Comparison of ENCODE assay signal across 8 mouse cellular contexts in genomic region chr16:4419546-4420297, GRCm38 (mm10). TPM values are rescaled to one million over a fixed set of nuclear protein-coding genes. Genes with fewer than 3 reads are reported as not detected.
DNase-seq lines count a peak whose midpoint lies in the region; ATAC-seq and TF ChIP-seq lines count a peak whose summit lies in the region.

No protein-coding gene starts in this region.

- H3K4me1 ChIP-seq in bone marrow, adult 2 months (ENCODE audit: control insufficient read depth, insufficient read depth, low read length): peaks cover 5% of the 10 kb centered on the region
- no peaks in the 10 kb centered on the region for H3K4me1 ChIP-seq in hindbrain, embryonic 11.5 days (replicated peaks; ENCODE audit: control insufficient read depth, insufficient read depth, low read length)

- H3K27ac ChIP-seq in bone marrow, adult 2 months (ENCODE audit: control insufficient read depth, insufficient read depth, low read depth, low read length, poor library complexity): peak overlapping the region; percentile 84
- H3K27ac ChIP-seq in hindbrain, embryonic 11.5 days (ENCODE audit: low read depth, low read length): peak overlapping the region; percentile 18

- no peak for TF ChIP-seq CTCF in bone marrow, adult 2 months (IDR thresholded peaks at IDR 0.05; ENCODE audit: control insufficient read depth, insufficient read depth, low read length)

- H3K27me3 ChIP-seq in hindbrain, embryonic 11.5 days (ENCODE audit: control insufficient read depth, insufficient read depth, low read length): peaks cover 6% of the 10 kb centered on the region; the same call in 1 of the 2 replicates

- peak overlapping the region; percentile 54 for H3K4me3 ChIP-seq in bone marrow, adult 2 months (replicated peaks; ENCODE audit: control insufficient read depth, low read depth, low read length)
- H3K4me3 ChIP-seq in hindbrain, embryonic 11.5 days (ENCODE audit: low read depth, low read length): peak overlapping the region; percentile 49

- DNase-seq in gastrocnemius, adult 18-20 months (ENCODE audit: low spot score): peak; percentile 51
- DNase-seq in gastrocnemius, postnatal 36 days: no peak
- DNase-seq in hindbrain, embryonic 11.5 days (ENCODE audit: low spot score): no peak
- peak; percentile 41 for DNase-seq in left cerebral cortex, postnatal 4 days
- DNase-seq in spleen, postnatal 36 days (ENCODE audit: low spot score in 2 of 2): peak; percentile 21 to 29

- H3K36me3 ChIP-seq in hindbrain, embryonic 11.5 days (ENCODE audit: control insufficient read depth, insufficient read depth, low read length): no peaks in the 10 kb centered on the region

- TF ChIP-seq POLR2A in bone marrow, adult 2 months (IDR thresholded peaks at IDR 0.05; ENCODE audit: borderline replicate concordance, control insufficient read depth, low read depth, low read length): peak; percentile 19; the same call in 1 of the 2 replicates

- peak overlapping the region; percentile 38 for H3K9ac ChIP-seq in hindbrain, embryonic 11.5 days (ENCODE audit: low read depth, low read length)

- 0 out of 2 replicates have a peak, but pooled peaks have one; percentile 10 for ATAC-seq in erythroblast, adult 5-6 weeks (replicated peaks; ENCODE audit: low FRiP score, poor library complexity, severe bottlenecking)
- peak; percentile 88 for ATAC-seq in hindbrain, embryonic 11.5 days (ENCODE audit: low FRiP score)
- ATAC-seq in megakaryocyte-erythroid progenitor cell, adult 5-6 weeks (replicated peaks; ENCODE audit: low FRiP score, low TSS enrichment, poor library complexity, severe bottlenecking): 0 out of 2 replicates have a peak, but pooled peaks have one; percentile 2

- H3K4me2 ChIP-seq in hindbrain, embryonic 11.5 days (replicated peaks; ENCODE audit: low read depth, low read length): peak overlapping the region; percentile 100

- no peaks in the 10 kb centered on the region for H3K9me3 ChIP-seq in hindbrain, embryonic 11.5 days (ENCODE audit: control insufficient read depth, low read length)

- intact Hi-C loops in gastrocnemius, postnatal 36 days (cut with DNase I): loop anchor here (1.0 to 2.0 kb wide), 2 partner anchors 43 to 103 kb away; no protein-coding TSS in a partner anchor
- intact Hi-C loops in left cerebral cortex, postnatal 4 days (cut with DNase I): loop anchor here (5.0 kb wide), 1 partner anchor 102 kb away; no protein-coding TSS in a partner anchor

- WGBS in bone marrow, adult 2 months: under 1% methylated on average over 85 of the region's 85 CpGs
- WGBS in hindbrain, embryonic 11.5 days: under 1% methylated on average over 61 of the region's 85 CpGs

RNA-seq across cellular contexts. Expression of gene Adcy9, which starts 0.6 kb away (rescaled TPM):
- 10 to 100 TPM; 33.7 to 36.2 TPM for total RNA-seq in gastrocnemius, adult 18-20 months (2021)
- 10 to 100 TPM; 26.3 to 30.6 TPM for total RNA-seq in gastrocnemius, postnatal 36 days (2021)
- 3.7 and 5.2 TPM in 2 replicates for polyA plus RNA-seq in bone marrow, adult 2 months (2011; ENCODE audit: insufficient read depth, insufficient read length, low replicate concordance, missing spikeins)
- total RNA-seq in erythroblast, adult 5-6 weeks (2015; ENCODE audit: low replicate concordance): 0.19 and 1.5 TPM in 2 replicates
- total RNA-seq in erythroblast, adult 5-6 weeks (2017; ENCODE audit: low replicate concordance): 1.2 and 3.1 TPM in 2 replicates
- 1.3 and 1.7 TPM in 2 replicates for polyA plus RNA-seq in hindbrain, embryonic 11.5 days (2014; fragmentation: Nextera tagmentation; extraction: Ambion mirVana)
- 10 to 100 TPM; 21.1 to 22.3 TPM for total RNA-seq in left cerebral cortex, postnatal 4 days (2021)
- 3.3 and 7.0 TPM in 2 replicates for total RNA-seq in megakaryocyte-erythroid progenitor cell, adult 5-6 weeks (2014; fragmentation: Nextera tagmentation)
- 4.7 and 6.5 TPM in 2 replicates for total RNA-seq in megakaryocyte-erythroid progenitor cell, adult 5-6 weeks (2017)

Comparison
In these comparisons a context has a peak if more than half of its experiments do, and no peak if none do; other contexts are left out.
1. DNase-seq: peak in gastrocnemius, adult 18-20 months (single experiment), left cerebral cortex, postnatal 4 days (single experiment) and spleen, postnatal 36 days (2 of 2); none in gastrocnemius, postnatal 36 days (0 of 2) and hindbrain, embryonic 11.5 days (single experiment).
2. ATAC-seq: peak in every context shown above with its lines; median percentile 88 in hindbrain, embryonic 11.5 days; 10 in erythroblast, adult 5-6 weeks; 2 in megakaryocyte-erythroid progenitor cell, adult 5-6 weeks.